In genomic region chr1:82819366-82819765, GRCm38 (mm10) we compare ENCODE assay signal across 1 mouse cellular context.
TF ChIP-seq lines count a peak whose summit lies in the region.

No protein-coding gene starts in this region.

TF ChIP-seq in ES-E14, 5 proteins besides CTCF, POLR2A, EP300 and RAD21:
- TF ChIP-seq ZNF384 (IDR thresholded peaks at IDR 0.05; ENCODE audit: low read depth, low read length) (no peak), HCFC1 (IDR thresholded peaks at IDR 0.05; ENCODE audit: borderline replicate concordance, insufficient read depth, low read length) (no peak), MAFK (IDR thresholded peaks at IDR 0.05; ENCODE audit: insufficient read depth, low read depth, low read length) (no peak), ZC3H11A (IDR thresholded peaks at IDR 0.05; ENCODE audit: borderline replicate concordance, low read depth, low read length) (no peak), CHD2 (IDR thresholded peaks at IDR 0.05; ENCODE audit: low read depth, low read length) (no peak)
TF ChIP-seq in ES-E14: peak in this region for 0.
